Mouse (Mus musculus) urinary bladder, postnatal 25 days (tissue): ENCODE data around the gene Efna4.

ENCODE experiments used
- DNase-seq: peaks from one replicate; pipeline ENCODE4 v3.0.0; 2022; ENCODE audit warnings: low spot score

Efna4 gene

GRCm38 (mm10) chr3:89305551-89306325 lies 32.1 kb downstream of the Efna4 start:
- DNase-seq = no peak

- DNase-seq = no peak
Observed at GRCm38 (mm10) chr3:89305105-89305504, 32.7 kb downstream of the Efna4 start.

GRCm38 (mm10) chr3:89304440-89304839 lies 33.4 kb downstream of the Efna4 start:
- DNase-seq = no peak

GRCm38 (mm10) chr3:89300514-89300913 lies 37.3 kb downstream of the Efna4 start:
- DNase-seq = no peak

GRCm38 (mm10) chr3:89300071-89300470 lies 37.8 kb downstream of the Efna4 start:
- DNase-seq = no peak

- no peak for DNase-seq
Observed at GRCm38 (mm10) chr3:89299499-89299898, 38.3 kb downstream of the Efna4 start.

- DNase-seq = no peak
Observed at GRCm38 (mm10) chr3:89298908-89299307, 38.9 kb downstream of the Efna4 start.

- no peak for DNase-seq
Observed at GRCm38 (mm10) chr3:89296761-89297396, 40.9 kb downstream of the Efna4 start.

GRCm38 (mm10) chr3:89295685-89296230 lies 42.1 kb downstream of the Efna4 start:
- DNase-seq = no peak

GRCm38 (mm10) chr3:89294195-89294594 lies 43.6 kb downstream of the Efna4 start:
- DNase-seq = no peak

GRCm38 (mm10) chr3:89293247-89293918 lies 44.4 kb downstream of the Efna4 start:
- DNase-seq = no peak

GRCm38 (mm10) chr3:89292303-89292702 lies 45.5 kb downstream of the Efna4 start:
- no peak for DNase-seq

GRCm38 (mm10) chr3:89291874-89292273 lies 46.0 kb downstream of the Efna4 start:
- no peak for DNase-seq

GRCm38 (mm10) chr3:89288503-89288928 lies 49.3 kb downstream of the Efna4 start:
- DNase-seq = no peak

- DNase-seq = no peak
Observed at GRCm38 (mm10) chr3:89287286-89287685, 50.5 kb downstream of the Efna4 start.

GRCm38 (mm10) chr3:89285526-89285925 lies 52.3 kb downstream of the Efna4 start:
- no peak for DNase-seq

- no peak for DNase-seq
Observed at GRCm38 (mm10) chr3:89284261-89284660, 53.6 kb downstream of the Efna4 start.
